In genomic region chr7:128392071-128392971, GRCm38 (mm10) we compare ENCODE assay signal across 8 mouse cellular contexts. TPM values are rescaled to one million over a fixed set of nuclear protein-coding genes. Genes with fewer than 3 reads are reported as not detected.
A peak's percentile ranks its signal among the peaks of the same experiment; 100 is the strongest.
DNase-seq lines count a peak whose midpoint lies in the region; ATAC-seq and TF ChIP-seq lines count a peak whose summit lies in the region.

No protein-coding gene starts in this region.

- H3K27ac ChIP-seq in kidney, embryonic 15.5 days = no peak overlapping the region
- H3K27ac ChIP-seq in bone marrow macrophage, adult 2 months (ENCODE audit: insufficient read depth, low read depth, low read length) = peak overlapping the region; percentile 99
- no peak overlapping the region for H3K27ac ChIP-seq in forebrain, embryonic 10.5 days

- no peak for TF ChIP-seq POLR2A in bone marrow macrophage, adult 2 months (IDR thresholded peaks at IDR 0.05; ENCODE audit: borderline replicate concordance, low read depth, low read length)

- H3K9me3 ChIP-seq in kidney, embryonic 15.5 days (replicated peaks) = no peaks in the 10 kb centered on the region
- no peaks in the 10 kb centered on the region for H3K9me3 ChIP-seq in forebrain, embryonic 10.5 days

- ATAC-seq in kidney, embryonic 15.5 days (replicated peaks; ENCODE audit: low FRiP score) = 0 out of 2 replicates have a peak, but pooled peaks have one; percentile 43

- H3K9ac ChIP-seq in kidney, embryonic 15.5 days = no peak overlapping the region

- H3K4me3 ChIP-seq in kidney, embryonic 15.5 days (replicated peaks) = no peak overlapping the region
- peak overlapping the region; percentile 40 for H3K4me3 ChIP-seq in bone marrow macrophage, adult 2 months (ENCODE audit: insufficient read depth, low read length)
- H3K4me3 ChIP-seq in forebrain, embryonic 10.5 days = no peak overlapping the region

- H3K4me1 ChIP-seq in kidney, embryonic 15.5 days = peaks cover 31% of the 10 kb centered on the region
- H3K4me1 ChIP-seq in bone marrow macrophage, adult 2 months (ENCODE audit: control insufficient read depth, insufficient read depth, low read length) = peaks cover 56% of the 10 kb centered on the region
- peaks cover 38% of the 10 kb centered on the region for H3K4me1 ChIP-seq in forebrain, embryonic 10.5 days

- 76% methylated on average over 18 of the region's 18 CpGs for WGBS in kidney, embryonic 15.5 days
- WGBS in forebrain, embryonic 10.5 days = 86% methylated on average over 18 of the region's 18 CpGs

- no peaks in the 10 kb centered on the region for H3K27me3 ChIP-seq in kidney, embryonic 15.5 days
- H3K27me3 ChIP-seq in forebrain, embryonic 10.5 days (ENCODE audit: poor library complexity, severe bottlenecking) = no peaks in the 10 kb centered on the region

- no peak overlapping the region for H3K4me2 ChIP-seq in kidney, embryonic 15.5 days

- DNase-seq in kidney, adult 18-20 months = no peak
- peak; percentile 33 for DNase-seq in heart, postnatal 4 days
- DNase-seq in lung, postnatal 4 days = peak; percentile 53 to 61
- peak; percentile 81 to 87 for DNase-seq in thymus, postnatal 10 days (ENCODE audit: low spot score in 2 of 2)
- DNase-seq in forebrain, embryonic 10.5 days (ENCODE audit: extremely low spot score, low spot score) = no peak
- no peak for DNase-seq in yolk sac, embryonic 10.5 days (ENCODE audit: low spot score)

- H3K36me3 ChIP-seq in kidney, embryonic 15.5 days = no peaks in the 10 kb centered on the region
- H3K36me3 ChIP-seq in forebrain, embryonic 10.5 days (replicated peaks) = no peaks in the 10 kb centered on the region

- TF ChIP-seq CTCF in bone marrow macrophage, adult 2 months (IDR thresholded peaks at IDR 0.05; ENCODE audit: low read depth, low read length) = no peak

RNA-seq across cellular contexts. Expression of gene Rgs10, which starts 26.2 kb away (rescaled TPM):
- polyA plus RNA-seq in kidney, embryonic 15.5 days (2015; fragmentation: Nextera tagmentation; extraction: Ambion mirVana) = 5.8 and 7.1 TPM in 2 replicates
- polyA plus RNA-seq in bone marrow macrophage, adult 2 months (2012; ENCODE audit: insufficient read depth, insufficient read length, missing spikeins) = 731 and 826 TPM in 2 replicates
- 1 to 10 TPM; 8.4 to 9.5 TPM for total RNA-seq in heart, postnatal 4 days (2021)
- 4.8 and 5.9 TPM in 2 replicates for polyA plus RNA-seq in forebrain, embryonic 10.5 days (2016; fragmentation: Nextera tagmentation; extraction: Ambion mirVana)

Comparison
In these comparisons a context has a peak if more than half of its experiments do, and no peak if none do; other contexts are left out.
1. DNase-seq: peak in heart, postnatal 4 days (single experiment), lung, postnatal 4 days (2 of 2) and thymus, postnatal 10 days (2 of 2); none in kidney, adult 18-20 months (single experiment), forebrain, embryonic 10.5 days (single experiment) and yolk sac, embryonic 10.5 days (single experiment).
2. RNA of gene Rgs10, which starts 26.2 kb away (polyA plus RNA-seq): 731 to 826 TPM in bone marrow macrophage, adult 2 months; 4.8 to 5.9 TPM in forebrain, embryonic 10.5 days and 5.8 to 7.1 TPM in kidney, embryonic 15.5 days; every median in the first group is over 10 times any median in the second.